9 mouse cellular contexts compared by ENCODE assay signal in the genomic region with DNA sequence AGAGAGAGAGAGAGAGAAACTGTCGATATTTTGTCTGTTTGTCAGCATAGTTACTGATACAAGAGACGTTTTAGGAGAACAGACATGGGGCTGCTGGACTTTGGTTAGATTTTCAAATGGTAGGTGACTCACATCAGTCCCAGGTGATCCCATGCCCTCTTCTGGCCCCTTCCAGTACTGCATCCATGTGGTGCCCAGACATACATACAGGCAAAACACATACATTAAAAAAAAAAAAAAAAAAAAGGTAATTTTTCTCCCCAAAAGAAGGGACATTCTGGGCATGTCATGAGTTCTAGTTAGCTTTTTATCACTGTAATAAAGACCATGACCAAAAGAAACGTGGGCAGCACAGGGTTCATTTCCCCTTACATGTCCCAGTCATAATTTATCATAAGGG.
DNase-seq lines count a peak whose midpoint lies in the region; ATAC-seq and TF ChIP-seq lines count a peak whose summit lies in the region.
"Had no signal": no experiment of that assay in that cellular context is flagged by ENCODE, and none has a peak within 500 bp of the region (broad histone marks: within the 10 kb centered on the region; RNA-seq: fewer than 3 reads in every experiment).

No protein-coding gene starts in this region.

- no peak overlapping the region for H3K9ac ChIP-seq in midbrain, embryonic 14.5 days (replicated peaks; ENCODE audit: low read length)
- no peak overlapping the region for H3K9ac ChIP-seq in midbrain, embryonic 16.5 days (ENCODE audit: low read depth, low read length)
- no peak overlapping the region for H3K9ac ChIP-seq in hindbrain, postnatal 0 days (replicated peaks; ENCODE audit: low read length)
- H3K9ac ChIP-seq: midbrain, embryonic 12.5 days had no signal

- no peak for TF ChIP-seq POLR2A in lung, adult 2 months (IDR thresholded peaks at IDR 0.05; ENCODE audit: borderline replicate concordance, extremely low read depth, low read depth, low read length)

- no peaks in the 10 kb centered on the region for H3K27me3 ChIP-seq in midbrain, embryonic 14.5 days (ENCODE audit: control insufficient read depth, insufficient read depth, low read length)
- no peaks in the 10 kb centered on the region for H3K27me3 ChIP-seq in midbrain, embryonic 16.5 days (ENCODE audit: control insufficient read depth, insufficient read depth, low read depth, low read length)
- no peaks in the 10 kb centered on the region for H3K27me3 ChIP-seq in hindbrain, postnatal 0 days (ENCODE audit: insufficient read depth, low read length)

- no peak overlapping the region for H3K4me2 ChIP-seq in midbrain, embryonic 14.5 days (ENCODE audit: low read length)
- no peak overlapping the region for H3K4me2 ChIP-seq in midbrain, embryonic 16.5 days (ENCODE audit: low read length)
- H3K4me2 ChIP-seq in hindbrain, postnatal 0 days (ENCODE audit: low read depth, low read length): no peak overlapping the region
- H3K4me2 ChIP-seq: midbrain, embryonic 12.5 days had no signal

- no peak overlapping the region for H3K4me3 ChIP-seq in midbrain, embryonic 14.5 days (replicated peaks; ENCODE audit: low read depth, low read length)
- H3K4me3 ChIP-seq in midbrain, embryonic 16.5 days (ENCODE audit: low read depth, low read length): no peak overlapping the region
- no peak overlapping the region for H3K4me3 ChIP-seq in hindbrain, postnatal 0 days (ENCODE audit: low read length)
- no peak overlapping the region for H3K4me3 ChIP-seq in lung, adult 2 months (replicated peaks; ENCODE audit: extremely low read depth, low read depth, low read length)
- H3K4me3 ChIP-seq: midbrain, embryonic 12.5 days had no signal

- no peak overlapping the region for H3K27ac ChIP-seq in midbrain, embryonic 14.5 days (replicated peaks; ENCODE audit: low read depth, low read length)
- no peak overlapping the region for H3K27ac ChIP-seq in midbrain, embryonic 16.5 days (ENCODE audit: low read length)
- no peak overlapping the region for H3K27ac ChIP-seq in hindbrain, postnatal 0 days
- H3K27ac ChIP-seq: midbrain, embryonic 12.5 days had no signal

- no peak for ATAC-seq in CD4-positive, CD25-positive, alpha-beta regulatory T cell, adult 4 months
- no peak; the same call in 1 of the 2 replicates for ATAC-seq in midbrain, embryonic 14.5 days (ENCODE audit: low FRiP score, low TSS enrichment)
- no peak for ATAC-seq in midbrain, embryonic 16.5 days
- ATAC-seq in hindbrain, postnatal 0 days: no peak

- no peaks in the 10 kb centered on the region for H3K9me3 ChIP-seq in midbrain, embryonic 14.5 days (ENCODE audit: control insufficient read depth, low read length)
- no peaks in the 10 kb centered on the region for H3K9me3 ChIP-seq in midbrain, embryonic 16.5 days (replicated peaks; ENCODE audit: control insufficient read depth, low read length, poor library complexity, severe bottlenecking)
- no peaks in the 10 kb centered on the region for H3K9me3 ChIP-seq in hindbrain, postnatal 0 days (ENCODE audit: low read length)
- H3K9me3 ChIP-seq: midbrain, embryonic 12.5 days had no signal

- 24% methylated on average over 3 of the region's 3 CpGs for WGBS in midbrain, embryonic 14.5 days
- whole genome bisulfite sequencing in midbrain, embryonic 16.5 days: 33% methylated on average over 3 of the region's 3 CpGs
- 19% methylated on average over 3 of the region's 3 CpGs for WGBS in hindbrain, postnatal 0 days
- 17% methylated on average over 3 of the region's 3 CpGs for WGBS in lung, adult 2 months

- peaks cover 5% of the 10 kb centered on the region for H3K4me1 ChIP-seq in midbrain, embryonic 14.5 days (ENCODE audit: control insufficient read depth, insufficient read depth, low read length)
- peaks cover 3% of the 10 kb centered on the region; the same call in 1 of the 2 replicates for H3K4me1 ChIP-seq in midbrain, embryonic 16.5 days (ENCODE audit: control insufficient read depth, insufficient read depth, low read length)
- H3K4me1 ChIP-seq in hindbrain, postnatal 0 days (ENCODE audit: insufficient read depth, low read length): peaks cover 3% of the 10 kb centered on the region; the same call in 1 of the 2 replicates
- no peaks in the 10 kb centered on the region for H3K4me1 ChIP-seq in lung, adult 2 months (ENCODE audit: control insufficient read depth, insufficient read depth, low read length)

- peak; percentile 80 for DNase-seq in CD4-positive, CD25-positive, alpha-beta regulatory T cell, adult 2 months (ENCODE audit: low read depth, low spot score)
- DNase-seq in midbrain, embryonic 14.5 days: peak; percentile 76
- peak; percentile 60 to 63 for DNase-seq in cerebellum, postnatal 36 days
- peak; percentile 76 for DNase-seq in hindbrain, postnatal 0 days (ENCODE audit: low spot score)
- DNase-seq in lung, adult 2 months: peak; percentile 61
- peak; percentile 26 for DNase-seq in telencephalon, adult 2 months (ENCODE audit: low read depth, low spot score)

- TF ChIP-seq CTCF in hindbrain, postnatal 0 days (IDR thresholded peaks at IDR 0.05; ENCODE audit: low read depth): peak; percentile 78
- peak; percentile 79 for TF ChIP-seq CTCF in lung, adult 2 months (IDR thresholded peaks at IDR 0.05; ENCODE audit: insufficient read depth, low read length)

- no peaks in the 10 kb centered on the region for H3K36me3 ChIP-seq in midbrain, embryonic 14.5 days (ENCODE audit: control insufficient read depth, insufficient read depth, low read length)
- no peaks in the 10 kb centered on the region for H3K36me3 ChIP-seq in midbrain, embryonic 16.5 days (ENCODE audit: control insufficient read depth, insufficient read depth, low read length)
- no peaks in the 10 kb centered on the region for H3K36me3 ChIP-seq in hindbrain, postnatal 0 days (ENCODE audit: insufficient read depth, low read length)
- H3K36me3 ChIP-seq: midbrain, embryonic 12.5 days had no signal

Comparison
In these comparisons a context has a peak if more than half of its experiments do, and no peak if none do; other contexts are left out.
1. DNase-seq: peak in every context shown above with its lines; median percentile 80 in CD4-positive, CD25-positive, alpha-beta regulatory T cell, adult 2 months; 76 in midbrain, embryonic 14.5 days; 76 in hindbrain, postnatal 0 days; 62 in cerebellum, postnatal 36 days; 61 in lung, adult 2 months; 26 in telencephalon, adult 2 months.